Mouse (Mus musculus) layer of hippocampus, adult 9-10 months (tissue): ENCODE data around the gene Klhdc3.

Experiments
- DNase-seq: peaks from one replicate; pipeline ENCODE4 v3.0.0; 2022; ENCODE audit warnings: low spot score

The Klhdc3 gene

GRCm38 (mm10) chr17:46702100-46702499, 21.4 kb upstream of the Klhdc3 start:
- no peak for DNase-seq

- DNase-seq, result no peak
These were observed 20.8 kb upstream of the Klhdc3 start for GRCm38 (mm10) chr17:46701489-46701888.

GRCm38 (mm10) chr17:46699912-46700311, 19.2 kb upstream of the Klhdc3 start:
- DNase-seq, result no peak

- DNase-seq, result no peak
These were observed 18.5 kb upstream of the Klhdc3 start for GRCm38 (mm10) chr17:46699245-46699644.

- DNase-seq, result no peak
These were observed 17.8 kb upstream of the Klhdc3 start for GRCm38 (mm10) chr17:46698515-46698914.

- no peak for DNase-seq
These were observed 13.9 kb upstream of the Klhdc3 start for GRCm38 (mm10) chr17:46694517-46695063.

- DNase-seq, result no peak
These were observed 10.7 kb upstream of the Klhdc3 start for GRCm38 (mm10) chr17:46691390-46691789.

GRCm38 (mm10) chr17:46690665-46691064, 10.0 kb upstream of the Klhdc3 start:
- no peak for DNase-seq

- no peak for DNase-seq
These were observed 5.2 kb upstream of the Klhdc3 start for GRCm38 (mm10) chr17:46685913-46686312.

- no peak for DNase-seq
These were observed 2.1 kb upstream of the Klhdc3 start for GRCm38 (mm10) chr17:46682654-46683389.

- DNase-seq, result no peak
These were observed 878 bp upstream of the Klhdc3 start for GRCm38 (mm10) chr17:46681466-46682118.

- DNase-seq, result no peak
These were observed 613 bp downstream of the Klhdc3 start for GRCm38 (mm10) chr17:46679843-46680759.

GRCm38 (mm10) chr17:46678911-46679310, 1.8 kb downstream of the Klhdc3 start:
- no peak for DNase-seq

GRCm38 (mm10) chr17:46678416-46678815, 2.3 kb downstream of the Klhdc3 start, which contains the start of gene Mea1:
Gene Mea1 (plus strand): TSS chr17:46678793.
- DNase-seq, result no peak

GRCm38 (mm10) chr17:46674530-46675283, 6.0 kb downstream of the Klhdc3 start:
- DNase-seq, result no peak

- peak; percentile 75 for DNase-seq
These were observed 6.7 kb downstream of the Klhdc3 start, which contains the start of gene Rrp36 for GRCm38 (mm10) chr17:46673850-46674529. Gene Rrp36 (minus strand): TSS chr17:46674352.

- no peak for DNase-seq
These were observed 10.8 kb downstream of the Klhdc3 start for GRCm38 (mm10) chr17:46669911-46670310.

- no peak for DNase-seq
These were observed 13.0 kb downstream of the Klhdc3 start for GRCm38 (mm10) chr17:46667712-46668111.

GRCm38 (mm10) chr17:46662730-46663129, 18.0 kb downstream of the Klhdc3 start:
- no peak for DNase-seq

GRCm38 (mm10) chr17:46661981-46662380, 18.7 kb downstream of the Klhdc3 start:
- DNase-seq, result no peak

- no peak for DNase-seq
These were observed 19.4 kb downstream of the Klhdc3 start for GRCm38 (mm10) chr17:46661351-46661750.
